Mouse (Mus musculus): Measurements from ENCODE around the gene Arhgap8.
"Not testable (repeated sequence)": the region's sequence is repeated elsewhere in the genome, so short reads cannot be mapped to it uniquely, and the experiment has no call there.

DNA sequence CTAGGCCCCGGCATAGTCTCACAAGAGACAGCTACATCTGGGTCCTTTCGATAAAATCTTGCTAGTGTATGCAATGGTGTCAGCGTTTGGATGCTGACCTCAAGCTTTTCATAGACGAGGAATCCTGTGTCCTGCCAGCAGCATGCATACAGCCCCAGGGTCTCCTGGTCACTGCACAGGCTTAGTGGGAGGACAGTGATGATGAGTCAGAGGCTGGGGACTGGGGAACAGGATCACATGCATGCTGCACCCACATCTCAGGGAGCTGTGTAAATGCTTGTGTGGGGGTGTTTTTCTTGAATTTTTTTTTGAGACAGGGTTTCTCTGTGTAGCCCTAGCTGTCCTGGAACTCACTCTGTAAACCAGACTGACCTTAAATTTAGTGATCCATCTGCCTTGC, 48.7 kb downstream of the Arhgap8 start:
- not testable (repeated sequence) for TF ChIP-seq CTCF (IDR thresholded peaks at IDR 0.05; ENCODE audit: borderline replicate concordance, extremely low read depth, insufficient read depth, insufficient read length); POLR2A (IDR thresholded peaks at IDR 0.05; ENCODE audit: borderline replicate concordance, extremely low read depth, insufficient read depth, insufficient read length, poor library complexity, severe bottlenecking)
